Mouse (Mus musculus) inflammation-experienced regulatory T-cells (primary cell): ENCODE results near the gene Hoxa3. TPM values are rescaled to one million over a fixed set of nuclear protein-coding genes. Genes with fewer than 3 reads are reported as not detected.

Source experiments
- polyA plus RNA-seq, 2 experiments: library from polyadenylated mRNA; unstranded; fragments of 100-300 nt; shearing (Covaris generic); gene quantifications; one replicate each; pipeline ENCODE4 v1.2.1; 2017

The Hoxa3 gene
- polyA plus RNA-seq: under 1 TPM; 0.37 to 0.77 TPM

DNA sequence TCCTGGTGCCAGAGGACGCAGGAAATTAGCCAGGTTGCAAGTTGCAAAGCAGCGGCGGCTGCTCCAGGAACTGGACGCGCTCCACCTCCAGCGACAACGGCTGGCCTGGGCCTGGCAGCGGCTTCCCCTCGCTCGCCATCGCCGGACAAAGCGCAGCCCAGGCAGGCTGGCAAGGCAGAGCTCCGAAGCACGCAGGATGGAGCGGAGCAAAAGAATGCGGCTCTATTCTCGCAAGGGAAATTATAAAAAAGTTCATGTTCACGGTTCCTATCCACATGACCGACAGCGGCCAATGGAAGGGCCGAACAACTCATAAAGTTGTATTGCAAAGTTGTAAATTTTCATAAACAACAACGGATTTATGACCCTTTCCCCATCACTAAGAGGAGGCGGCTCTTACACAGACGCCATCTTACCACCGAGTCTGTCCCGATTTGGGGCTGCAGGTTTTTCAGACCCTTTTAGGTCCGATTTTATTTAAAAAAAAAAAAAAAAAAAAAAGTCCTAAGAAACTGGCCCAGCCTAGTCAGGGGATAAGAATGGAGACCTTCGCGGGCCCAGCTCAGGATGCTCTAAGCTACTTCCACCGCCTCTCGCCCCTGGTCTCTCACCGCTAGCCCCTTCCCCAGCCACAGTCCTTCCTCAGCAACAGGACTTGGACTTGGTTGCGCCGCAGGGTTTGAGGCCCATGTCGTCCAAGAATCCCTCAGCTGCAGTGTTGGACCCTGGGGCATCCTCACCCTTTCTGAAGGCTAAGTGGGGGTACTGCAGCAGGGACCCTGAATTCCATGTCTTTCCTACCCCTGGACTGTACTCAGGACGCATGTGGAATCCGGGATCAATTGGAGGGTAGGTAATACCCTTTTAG is at the start of gene Hoxa3, which contains the start of gene Gm28308:
Gene Hoxa3 (minus strand): TSS at position 218 of the 868 bp plus-strand sequence.
Gene Gm28308 (minus strand): TSS at position 221 of the 868 bp plus-strand sequence.

DNA sequence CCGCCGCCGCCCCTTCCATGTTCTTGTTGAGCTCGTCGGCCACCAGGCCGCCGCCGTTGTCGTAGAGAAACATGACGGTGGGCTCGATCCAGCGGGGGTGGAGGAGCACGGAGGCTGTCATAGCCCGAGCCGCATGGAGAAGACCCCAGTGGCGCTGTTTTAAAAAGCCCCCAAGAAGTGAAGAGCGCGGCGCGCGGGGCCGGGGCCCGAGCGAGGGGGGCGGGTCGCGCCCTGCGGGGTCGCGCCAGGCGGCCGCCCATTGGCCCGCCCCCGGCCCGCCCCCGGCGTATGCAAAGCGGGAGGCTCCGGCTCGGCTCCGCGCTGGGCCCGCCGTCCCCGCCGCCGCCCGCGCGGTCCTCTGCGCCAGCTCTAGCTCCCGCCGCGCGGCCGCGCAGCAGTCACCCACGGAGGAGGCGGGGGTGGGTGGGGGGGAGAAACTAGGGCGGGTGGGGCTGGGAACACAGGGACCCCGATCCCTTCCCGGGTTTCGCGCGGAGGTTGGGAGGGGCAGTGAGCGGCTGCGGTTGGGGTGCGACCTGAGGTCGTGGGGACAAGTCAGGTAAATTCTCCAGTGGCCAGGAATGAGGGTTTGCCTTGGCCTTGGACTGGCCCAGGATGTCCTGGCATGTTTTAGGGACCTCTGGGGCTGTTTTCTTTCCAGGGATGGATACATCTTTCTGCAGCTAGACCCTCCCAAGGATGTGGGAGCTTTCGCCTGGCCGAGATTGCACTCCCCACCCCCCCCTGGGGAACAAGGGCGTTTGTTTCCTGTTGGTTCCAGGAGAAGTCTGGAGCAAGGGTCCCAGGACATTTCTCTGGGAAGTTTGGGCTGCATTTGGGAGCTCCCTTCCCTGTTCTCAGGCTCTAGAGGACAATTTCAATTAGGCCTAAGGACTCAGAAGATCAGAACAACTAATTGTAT is 47.8 kb upstream of the Hoxa3 start, which contains the start of gene Hoxa13:
Gene Hoxa13 (minus strand): TSS at position 227 of the 922 bp plus-strand sequence.

DNA sequence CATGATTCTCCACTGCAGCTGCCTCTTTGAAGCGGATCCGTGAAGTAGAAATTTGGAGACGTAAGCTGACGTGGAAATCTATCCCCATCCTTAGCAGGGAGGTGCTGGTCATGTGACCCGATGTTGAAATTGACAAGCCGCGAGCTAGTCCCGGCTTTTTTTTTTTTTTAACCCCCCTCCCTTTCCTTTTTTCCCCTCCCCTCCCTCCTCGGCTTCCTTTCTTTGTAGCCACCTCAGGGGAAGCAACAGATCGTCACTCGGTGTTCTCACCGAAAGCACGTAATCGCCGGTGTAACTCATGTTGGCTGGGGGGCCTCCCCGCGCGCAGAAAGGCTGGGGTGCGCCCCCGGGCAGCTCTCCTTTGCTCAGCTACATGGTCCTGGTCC is 32.6 kb upstream of the Hoxa3 start, which contains the start of gene Hoxa11:
Gene Hoxa11 (minus strand): TSS at position 54 of the 386 bp plus-strand sequence.

DNA sequence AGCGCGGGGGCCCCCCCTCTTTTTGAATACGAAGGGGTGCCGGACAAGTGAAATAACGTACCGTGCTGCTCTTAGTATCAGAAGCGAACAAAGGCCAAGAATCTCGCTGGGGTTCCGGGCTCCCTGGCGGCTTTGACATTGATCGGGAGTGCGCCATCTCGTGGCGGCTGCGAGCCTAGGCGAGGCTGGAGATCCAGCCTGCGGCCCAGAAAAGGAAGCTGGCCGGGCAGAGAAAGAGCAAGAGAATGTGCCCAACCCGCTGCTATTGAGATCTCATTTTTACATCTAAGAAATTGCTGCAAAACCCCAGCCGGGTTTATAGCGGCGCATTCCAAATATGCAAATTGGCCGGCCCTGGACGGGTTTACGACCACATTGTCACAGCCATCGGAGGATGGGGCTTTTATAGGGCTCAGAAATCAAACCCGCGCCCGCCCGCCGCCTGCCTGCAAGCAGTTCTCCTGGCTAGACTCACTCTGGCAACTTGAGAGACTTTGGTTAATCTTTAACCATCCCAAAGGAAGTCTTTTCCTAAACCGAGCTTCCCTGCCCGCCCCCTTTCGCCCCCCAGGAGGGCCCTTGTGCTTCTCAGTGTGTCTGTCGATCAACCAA is 27.4 kb upstream of the Hoxa3 start, which contains the start of gene Hoxa10:
Gene Hoxa10 (minus strand): TSS at position 466 of the 612 bp plus-strand sequence.

DNA sequence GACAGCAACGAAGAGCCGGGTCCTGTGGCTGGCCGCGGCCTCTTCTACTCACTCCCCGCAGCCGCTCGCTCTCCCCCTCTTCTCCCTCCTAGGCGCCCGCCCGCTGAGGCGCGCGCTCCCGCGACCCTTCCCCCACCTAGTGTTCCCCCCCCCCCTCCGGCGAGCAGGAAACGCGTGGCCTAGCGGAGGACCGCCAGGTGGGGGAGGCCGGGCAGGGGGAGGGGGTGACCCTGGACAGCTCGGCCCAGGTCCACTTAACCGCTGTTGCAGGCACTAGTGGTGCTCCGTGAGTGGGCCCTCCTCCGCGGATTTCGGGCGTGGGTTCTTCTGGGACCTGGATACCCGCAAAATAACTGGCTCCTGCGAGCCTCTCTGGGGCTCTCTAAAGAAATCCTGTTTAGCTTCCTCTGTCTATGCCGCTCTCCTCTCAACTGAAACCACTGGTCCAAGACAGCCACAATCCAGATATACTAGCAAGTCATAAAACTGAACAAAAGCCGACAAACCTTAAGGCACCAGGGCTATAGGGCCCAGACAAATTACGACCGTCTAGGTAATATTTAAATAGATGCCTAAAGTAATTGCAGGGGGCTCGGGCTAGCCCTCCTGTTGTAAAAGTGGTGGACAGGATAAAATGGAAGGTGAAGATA is 17.5 kb upstream of the Hoxa3 start, which contains the start of gene Hoxa9:
Gene Hoxa9 (minus strand): TSS at position 574 of the 650 bp plus-strand sequence.

DNA sequence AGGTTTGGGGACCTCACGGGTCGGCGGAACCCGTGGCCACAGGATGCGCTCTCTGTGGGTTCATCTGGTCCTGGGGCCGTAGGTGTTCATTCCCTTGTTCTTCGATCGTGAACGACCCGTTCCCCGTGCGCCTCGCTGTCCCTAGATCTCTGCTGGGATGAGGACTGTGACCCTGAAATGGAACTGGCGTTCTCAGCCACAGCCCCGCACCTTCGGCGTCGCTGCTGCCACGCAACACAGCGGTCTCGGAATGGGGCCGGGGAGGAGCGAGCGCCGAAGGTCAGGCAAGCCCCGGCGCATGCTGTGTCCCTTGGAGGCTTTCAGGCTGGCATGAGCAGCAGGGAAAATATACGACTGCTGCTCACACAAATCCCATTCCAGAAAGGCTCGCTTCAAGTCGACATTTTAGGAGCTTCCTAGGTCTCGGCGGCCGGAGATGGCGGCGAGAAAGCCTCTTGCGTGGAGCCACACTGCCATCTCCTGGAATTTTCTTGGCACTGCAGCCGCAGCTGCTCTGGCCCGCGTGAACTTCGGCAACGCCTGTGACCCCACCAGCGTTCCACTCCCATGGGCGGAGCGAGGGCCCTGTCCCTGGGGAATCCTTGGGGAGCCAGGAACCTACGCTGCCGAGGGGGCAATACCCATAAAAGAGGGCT is 8.3 kb upstream of the Hoxa3 start, which contains the start of gene Hoxa7:
Gene Hoxa7 (minus strand): TSS at position 518 of the 656 bp plus-strand sequence.

DNA sequence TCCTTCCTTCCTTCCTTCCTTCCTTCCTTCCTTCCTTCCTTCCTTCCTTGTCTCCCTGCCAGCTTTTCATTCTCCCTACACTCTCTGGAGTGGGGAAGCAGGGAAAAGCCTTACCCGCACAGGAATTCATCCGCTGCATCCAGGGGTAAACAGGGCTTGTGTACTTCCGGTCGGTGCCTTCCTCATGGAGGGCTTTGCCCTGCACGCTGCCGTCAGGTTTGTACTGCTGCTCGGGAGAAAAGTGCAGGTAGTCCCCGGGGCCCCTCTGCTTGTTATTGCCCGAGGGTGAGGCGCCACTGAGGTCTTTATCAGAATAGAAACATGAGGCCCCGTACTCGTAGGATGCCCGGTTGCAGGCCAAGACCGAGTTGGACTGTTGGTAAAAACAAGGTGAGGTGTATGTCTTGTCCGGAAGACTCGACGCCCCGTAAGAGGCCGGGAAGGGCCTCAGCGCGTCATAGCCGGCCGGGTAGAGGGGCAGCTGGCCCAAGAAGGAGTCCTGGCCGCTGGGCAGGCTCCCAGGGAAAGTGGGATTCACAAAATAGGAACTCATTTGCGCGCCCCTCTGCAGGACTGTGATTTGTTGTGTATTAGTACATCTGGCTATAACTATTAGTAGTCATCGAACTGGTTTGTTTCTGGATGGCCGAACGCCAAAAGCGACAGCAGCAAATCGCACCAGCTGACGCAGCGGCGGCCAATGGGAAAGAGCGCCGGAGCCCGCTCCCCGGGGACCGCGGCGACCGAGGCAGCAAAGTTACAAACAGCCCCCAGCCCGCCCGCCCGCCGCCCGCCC is 4.9 kb downstream of the Hoxa3 start, which contains the start of gene Hoxa6:
Gene Hoxa6 (minus strand): TSS at position 651 of the 796 bp plus-strand sequence.

DNA sequence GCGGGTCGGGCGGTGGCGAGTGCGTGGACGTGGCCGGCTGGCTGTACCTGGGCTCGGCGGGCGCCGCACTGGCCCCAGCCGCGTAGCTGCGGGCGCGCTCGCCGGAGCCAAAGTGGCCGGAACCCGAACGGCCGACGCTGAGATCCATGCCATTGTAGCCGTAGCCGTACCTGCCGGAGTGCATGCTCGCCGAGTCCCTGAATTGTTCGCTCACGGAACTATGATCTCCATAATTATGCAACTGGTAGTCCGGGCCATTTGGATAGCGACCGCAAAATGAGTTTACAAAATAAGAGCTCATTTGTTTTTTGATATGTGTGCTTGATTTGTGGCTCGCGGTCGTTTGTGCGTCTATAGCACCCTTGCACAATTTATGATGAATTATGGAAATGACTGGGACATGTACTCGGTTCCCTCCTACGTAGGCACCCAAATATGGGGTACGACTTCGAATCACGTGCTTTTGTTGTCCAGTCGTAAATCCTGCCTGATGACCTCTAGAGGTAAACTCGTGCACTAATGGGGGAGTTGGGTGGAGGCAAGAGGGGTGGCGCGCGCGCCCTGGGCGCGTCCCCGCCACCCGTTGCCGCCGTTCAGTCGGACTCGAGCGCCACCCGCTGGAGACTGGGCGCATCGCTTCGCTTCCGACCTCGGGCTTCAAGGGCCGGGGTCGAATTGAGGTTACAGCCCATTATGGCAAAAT is 8.9 kb downstream of the Hoxa3 start, which contains the start of gene Hoxa5:
Gene Hoxa5 (minus strand): TSS at position 538 of the 703 bp plus-strand sequence.

DNA sequence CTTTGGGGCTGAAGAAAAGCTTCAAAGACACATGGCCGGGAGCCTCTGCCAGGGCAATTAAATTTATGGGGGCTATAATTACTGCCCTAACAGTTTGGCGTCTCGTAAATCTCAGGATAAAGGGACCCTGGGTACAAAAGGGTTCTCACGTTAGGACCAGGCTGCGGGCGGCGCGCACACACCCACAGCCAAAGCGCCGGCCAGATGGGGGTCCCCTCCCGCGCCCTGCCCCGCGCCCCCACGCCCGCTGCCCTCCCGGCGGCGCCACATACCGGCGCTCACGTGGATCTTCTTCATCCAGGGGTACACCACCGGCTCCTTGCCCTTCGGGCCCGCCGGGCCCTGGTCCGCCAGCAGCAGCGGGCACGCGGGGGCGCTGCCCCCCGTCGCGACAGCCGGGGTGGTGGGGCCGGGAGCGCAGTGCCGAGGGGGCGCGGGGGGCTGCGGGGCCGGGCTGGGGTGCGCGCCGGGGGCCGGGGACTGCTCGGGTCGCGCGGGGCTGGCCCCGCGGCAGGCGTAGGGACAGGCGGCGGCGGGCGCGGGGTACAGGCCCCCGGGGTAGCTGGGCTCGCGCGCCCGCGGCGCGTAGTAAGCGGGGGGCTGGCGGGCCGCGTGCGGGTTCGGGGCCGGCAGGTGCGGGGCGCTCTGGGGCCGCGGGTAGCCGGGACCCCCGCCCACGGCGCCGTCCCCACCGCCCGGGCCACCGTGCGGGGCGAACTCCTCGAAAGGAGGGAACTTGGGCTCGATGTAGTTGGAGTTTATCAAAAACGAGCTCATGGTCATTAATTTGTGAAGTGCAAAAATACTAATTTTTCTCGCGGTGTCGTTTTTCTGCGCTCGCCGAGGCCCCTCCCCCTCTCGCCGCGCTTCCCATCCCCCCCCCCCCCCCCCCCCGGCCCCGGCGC is 22.0 kb downstream of the Hoxa3 start, which contains the start of gene Hoxa4:
Gene Hoxa4 (minus strand): TSS at position 848 of the 905 bp plus-strand sequence.

DNA sequence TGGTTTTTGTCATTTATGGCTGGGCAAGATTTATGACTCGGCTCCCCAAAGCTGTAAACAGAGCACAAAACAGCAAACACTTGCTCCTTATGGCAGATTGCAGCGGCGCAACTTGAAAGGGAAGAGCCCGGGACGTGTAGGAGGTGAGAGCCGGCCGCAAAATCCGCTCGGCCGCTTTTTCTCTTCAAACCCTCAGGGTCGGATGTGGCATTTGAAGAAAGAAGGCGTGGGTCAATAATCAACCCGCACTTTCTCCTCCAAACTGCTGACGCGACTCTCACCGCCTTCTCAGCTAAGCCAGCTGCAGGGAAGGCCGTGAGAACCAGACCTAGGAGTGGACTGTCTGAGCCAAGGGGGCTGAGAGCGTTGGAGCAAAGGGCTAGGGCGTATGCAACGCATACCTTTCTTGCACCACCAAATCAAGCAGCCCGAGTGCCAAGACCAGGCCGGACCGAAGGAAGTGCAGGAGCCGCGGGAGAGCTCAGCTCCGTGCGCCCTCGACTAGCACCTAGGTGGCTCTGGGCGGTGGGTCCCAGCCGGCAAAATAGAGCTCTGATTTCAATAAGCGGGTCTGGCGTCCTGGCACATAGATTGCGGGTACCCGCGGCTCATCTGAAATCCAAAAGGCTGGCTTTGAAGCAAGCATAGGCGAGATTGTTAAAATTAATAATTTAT is 35.9 kb downstream of the Hoxa3 start, which contains the start of gene 5730596B20Rik:
Gene 5730596B20Rik (plus strand): TSS at position 438 of the 675 bp plus-strand sequence.

DNA sequence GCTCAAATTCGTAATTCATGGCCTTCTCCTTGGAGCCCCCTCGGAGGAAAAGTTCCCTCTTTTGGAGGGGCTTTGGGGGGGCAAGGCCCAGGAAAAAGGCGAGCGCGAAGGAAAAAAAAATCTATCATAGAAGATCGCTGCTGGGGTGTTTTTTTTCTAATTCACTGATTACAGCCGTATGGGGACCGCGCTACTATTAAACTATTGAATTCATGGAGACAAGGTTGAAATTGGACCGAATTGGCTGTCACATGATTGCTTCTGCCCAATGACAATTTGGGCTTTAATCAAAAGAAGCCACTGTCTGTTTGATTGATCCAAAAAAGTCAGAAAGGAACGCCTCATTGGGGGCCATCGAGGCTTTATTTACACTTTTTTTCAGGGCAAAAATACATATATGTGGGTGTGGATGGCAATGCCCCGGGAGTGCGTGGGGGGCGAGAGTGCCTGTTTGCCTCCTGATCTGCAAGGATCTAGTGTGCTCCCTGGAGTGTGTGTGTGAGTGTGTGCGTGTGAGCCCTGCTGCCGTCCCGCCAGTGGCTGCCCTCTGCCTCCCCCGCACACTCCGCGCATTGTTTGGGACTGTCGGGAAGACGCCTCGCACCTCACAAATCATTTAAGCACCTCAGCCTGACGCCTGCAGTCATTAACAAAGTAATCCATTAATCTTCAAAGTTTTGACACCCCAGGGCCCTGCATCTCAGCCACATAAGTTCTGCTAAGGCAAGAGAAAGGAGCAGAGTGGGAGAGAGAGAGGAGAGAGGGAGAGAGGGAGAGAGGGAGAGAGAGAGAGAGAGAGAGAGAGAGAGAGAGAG is 48.3 kb downstream of the Hoxa3 start, which contains the start of gene Hoxa2:
Gene Hoxa2 (minus strand): TSS at position 206 of the 815 bp plus-strand sequence.

DNA sequence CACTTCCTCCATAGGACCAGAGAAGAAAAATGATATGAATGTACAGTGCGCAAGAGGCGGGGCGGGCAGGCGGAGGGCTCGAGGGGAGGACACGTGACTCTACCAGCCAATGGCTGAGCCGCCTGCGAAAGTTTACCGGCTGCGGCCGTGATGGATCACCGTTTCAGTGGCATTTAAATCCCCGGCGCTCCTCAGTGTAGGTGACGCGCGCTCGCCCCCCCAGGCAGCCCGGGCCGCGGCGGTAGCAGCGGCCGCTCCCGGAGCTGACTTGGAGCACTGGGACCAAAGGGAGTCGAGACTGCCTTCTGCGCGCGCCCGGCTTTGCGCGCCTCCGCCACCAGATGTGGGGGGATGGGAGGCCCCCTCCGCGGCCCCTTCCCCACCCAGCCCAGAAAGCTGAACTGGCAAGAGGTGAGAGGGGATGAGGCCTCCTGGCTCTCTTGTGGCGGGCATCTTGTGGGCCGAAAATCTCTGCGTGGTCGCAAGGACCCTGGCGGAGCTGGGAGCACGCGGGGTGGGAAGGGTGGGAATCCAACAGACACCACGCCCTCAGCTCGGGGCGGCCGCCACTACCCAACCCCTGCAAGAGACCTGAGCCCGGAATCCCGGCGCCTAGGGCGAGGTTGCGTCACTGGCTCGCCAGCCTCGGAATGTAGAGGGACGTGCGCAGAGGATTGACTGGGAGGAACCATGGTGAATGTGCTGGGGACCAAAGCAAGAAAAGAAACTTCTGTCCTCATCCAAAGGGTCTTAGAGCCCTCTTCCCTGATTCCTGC is 54.7 kb downstream of the Hoxa3 start, which contains the start of gene Hoxa1:
Gene Hoxa1 (minus strand): TSS at position 42 of the 776 bp plus-strand sequence.

